Mouse (Mus musculus) intestine, embryonic 14.5 days (tissue): Measurements from ENCODE around the gene Ccl7. TPM values are rescaled to one million over a fixed set of nuclear protein-coding genes. Genes with fewer than 3 reads are reported as not detected.

Source experiments
- ATAC-seq: fragments of 200-750 bp; cut with Nextera tagmentation; replicated peaks from 2 replicates; pipeline ENCODE4 v1.8.0; 2017; ENCODE audit warnings: low read depth, moderate number of reproducible peaks, moderate TSS enrichment, moderate library complexity; ENCODE audit not compliant: low FRiP score, low TSS enrichment
- DNase-seq: peaks from one replicate; pipeline ENCODE4 v3.0.0-alpha.2; 2018; ENCODE audit warnings: low spot score
- H3K27ac ChIP-seq: fragments of 300-500 bp; sonication (generic); 2 replicates; pipeline ENCODE4 v1.5.1; 2014; ENCODE audit warnings: low read depth, mild to moderate bottlenecking, control low read depth
- H3K27me3 ChIP-seq: fragments of 300-500 bp; sonication (generic); replicated peaks from 2 replicates; pipeline ENCODE4 v1.6.1; 2014; ENCODE audit warnings: low read length, control low read depth; ENCODE audit not compliant: control insufficient read depth, insufficient read depth
- H3K36me3 ChIP-seq: fragments of 300-500 bp; sonication (generic); 2 replicates; pipeline ENCODE4 v1.6.1; 2014; ENCODE audit warnings: low read length, control low read depth; ENCODE audit not compliant: control insufficient read depth, insufficient read depth
- H3K4me1 ChIP-seq: fragments of 300-500 bp; sonication (generic); replicated peaks from 2 replicates; pipeline ENCODE4 v1.6.1; 2014; ENCODE audit warnings: low read length, control low read depth, mixed read lengths; ENCODE audit not compliant: control insufficient read depth, insufficient read depth
- H3K4me2 ChIP-seq: fragments of 300-500 bp; sonication (generic); 2 replicates; pipeline ENCODE4 v1.6.1; 2014; ENCODE audit warnings: low read length
- H3K4me3 ChIP-seq: fragments of 300-500 bp; sonication (generic); 2 replicates; pipeline ENCODE4 v1.5.1; 2014; ENCODE audit warnings: low read depth, low read length, control low read depth, mixed read lengths
- H3K9ac ChIP-seq: fragments of 300-500 bp; sonication (generic); 2 replicates; pipeline ENCODE4 v1.6.1; 2014; ENCODE audit warnings: mild to moderate bottlenecking, low read length
- H3K9me3 ChIP-seq: fragments of 300-500 bp; sonication (generic); 2 replicates; pipeline ENCODE4 v1.6.1; 2016; ENCODE audit warnings: low read length, control low read depth; ENCODE audit not compliant: control insufficient read depth
- WGBS: fragments of 180-500 bp; shearing (Covaris S2); extraction: QIAGEN DNeasy Blood & Tissue Kit; methylation state at CpG from one replicate; pipeline ENCODE4 v1.1.7; 2014; 5-methylcytosine and 5-hydroxymethylcytosine counted together
- polyA plus RNA-seq: library from polyadenylated mRNA; unstranded; fragments of >200 nt; fragmentation: Nextera tagmentation; extraction: Ambion mirVana; gene quantifications from 2 replicates; pipeline ENCODE4 v1.2.1, GENCODE M21; 2014

Gene Ccl7
- polyA plus RNA-seq, 1 experiment from 2014 or later: 3.6 TPM

GRCm38 (mm10) chr11:82011411-82012193, 33.9 kb upstream of the Ccl7 start:
- 48% methylated on average over 8 of the region's 8 CpGs for WGBS
- ATAC-seq (0 out of 2 replicates have a peak, but pooled peaks have one; percentile 27), DNase-seq (no peak)
- peak overlapping the region; percentile 38; the same call in 1 of the 2 replicates for H3K27ac ChIP-seq
- no peaks in the 10 kb centered on the region for H3K27me3 ChIP-seq
- H3K9me3 ChIP-seq: no peaks in the 10 kb centered on the region
- H3K9ac ChIP-seq: no peak overlapping the region
- no peak overlapping the region for H3K4me2 ChIP-seq
- peaks cover 6% of the 10 kb centered on the region; the same call in 1 of the 2 replicates for H3K4me1 ChIP-seq
- no peaks in the 10 kb centered on the region for H3K36me3 ChIP-seq
- no peak overlapping the region for H3K4me3 ChIP-seq

- no peak overlapping the region for H3K4me2 ChIP-seq
- 19% methylated on average over 1 of the region's 1 CpGs for WGBS
- H3K36me3 ChIP-seq: no peaks in the 10 kb centered on the region
- H3K27ac ChIP-seq: 0 out of 2 replicates have a peak overlapping the region, but pooled peaks have one; percentile 16
- no peak overlapping the region for H3K4me3 ChIP-seq
- ATAC-seq (no peak), DNase-seq (no peak)
- no peaks in the 10 kb centered on the region for H3K9me3 ChIP-seq
- H3K9ac ChIP-seq: no peak overlapping the region
- H3K4me1 ChIP-seq: peaks cover 6% of the 10 kb centered on the region; the same call in 1 of the 2 replicates
- no peaks in the 10 kb centered on the region for H3K27me3 ChIP-seq
Measured at GRCm38 (mm10) chr11:82013756-82014155, 31.8 kb upstream of the Ccl7 start.

- Histone ChIP-seq H3K36me3 (no peaks in the 10 kb centered on the region), H3K27me3 (no peaks in the 10 kb centered on the region), H3K9ac (no peak overlapping the region), H3K27ac (no peak overlapping the region), H3K4me3 (no peak overlapping the region), H3K9me3 (no peaks in the 10 kb centered on the region), H3K4me2 (no peak overlapping the region), H3K4me1 (peaks cover 6% of the 10 kb centered on the region; the same call in 1 of the 2 replicates)
- DNase-seq (no peak), ATAC-seq (no peak)
- WGBS: 33% methylated on average over 2 of the region's 2 CpGs
Measured at GRCm38 (mm10) chr11:82015066-82015465, 30.4 kb upstream of the Ccl7 start.

GRCm38 (mm10) chr11:82016181-82016780, 29.2 kb upstream of the Ccl7 start:
- no peak overlapping the region for H3K4me2 ChIP-seq
- H3K4me1 ChIP-seq: peaks cover 4% of the 10 kb centered on the region; the same call in 1 of the 2 replicates
- no peak overlapping the region for H3K9ac ChIP-seq
- no peak for DNase-seq
- H3K27me3 ChIP-seq: no peaks in the 10 kb centered on the region
- no peak for ATAC-seq
- 89% methylated on average over 3 of the region's 3 CpGs for WGBS
- H3K36me3 ChIP-seq: no peaks in the 10 kb centered on the region
- no peaks in the 10 kb centered on the region for H3K9me3 ChIP-seq
- no peak overlapping the region for H3K4me3 ChIP-seq
- no peak overlapping the region for H3K27ac ChIP-seq

- WGBS: 32% methylated on average over 2 of the region's 2 CpGs
- ATAC-seq: no peak
- no peak for DNase-seq
- Histone ChIP-seq H3K4me2 (no peak overlapping the region), H3K27me3 (no peaks in the 10 kb centered on the region), H3K27ac (no peak overlapping the region), H3K4me1 (no peaks in the 10 kb centered on the region), H3K9ac (no peak overlapping the region), H3K9me3 (no peaks in the 10 kb centered on the region), H3K36me3 (no peaks in the 10 kb centered on the region), H3K4me3 (no peak overlapping the region)
Measured at GRCm38 (mm10) chr11:82019389-82019788, 26.1 kb upstream of the Ccl7 start.

GRCm38 (mm10) chr11:82019793-82020192, 25.7 kb upstream of the Ccl7 start:
- ATAC-seq (no peak), DNase-seq (no peak)
- no peak overlapping the region for H3K4me2 ChIP-seq
- H3K4me1 ChIP-seq: no peaks in the 10 kb centered on the region
- no peak overlapping the region for H3K4me3 ChIP-seq
- no peaks in the 10 kb centered on the region for H3K27me3 ChIP-seq
- H3K27ac ChIP-seq: no peak overlapping the region
- H3K36me3 ChIP-seq: no peaks in the 10 kb centered on the region
- no peak overlapping the region for H3K9ac ChIP-seq
- no peaks in the 10 kb centered on the region for H3K9me3 ChIP-seq

- Histone ChIP-seq H3K4me3 (no peak overlapping the region), H3K4me2 (no peak overlapping the region), H3K27me3 (no peaks in the 10 kb centered on the region), H3K4me1 (no peaks in the 10 kb centered on the region), H3K9ac (no peak overlapping the region), H3K36me3 (no peaks in the 10 kb centered on the region), H3K9me3 (no peaks in the 10 kb centered on the region), H3K27ac (no peak overlapping the region)
- DNase-seq (no peak), ATAC-seq (no peak)
- WGBS: 65% methylated on average over 3 of the region's 3 CpGs
Measured at GRCm38 (mm10) chr11:82021406-82021805, 24.1 kb upstream of the Ccl7 start.

GRCm38 (mm10) chr11:82022504-82023056, 22.9 kb upstream of the Ccl7 start:
- H3K4me3 ChIP-seq: no peak overlapping the region
- no peak overlapping the region for H3K27ac ChIP-seq
- ATAC-seq: no peak

More at GRCm38 (mm10) chr11:82022504-82023056, 22.9 kb upstream of the Ccl7 start:
- no peak for DNase-seq
- H3K36me3 ChIP-seq: no peaks in the 10 kb centered on the region
- H3K4me2 ChIP-seq: no peak overlapping the region
- no peak overlapping the region for H3K9ac ChIP-seq
- no peaks in the 10 kb centered on the region for H3K9me3 ChIP-seq
- 91% methylated on average over 6 of the region's 6 CpGs for WGBS
- H3K27me3 ChIP-seq: no peaks in the 10 kb centered on the region
- no peaks in the 10 kb centered on the region for H3K4me1 ChIP-seq
